Mouse (Mus musculus) lung, postnatal 0 days (tissue): ENCODE results near the gene Ptpn13.

Source experiments
- CTCF ChIP-seq: IDR thresholded peaks from 2 replicates; pipeline ENCODE4 v1.5.1; 2016; ENCODE audit warnings: antibody characterized with exemption, mild to moderate bottlenecking
- EP300 ChIP-seq: IDR thresholded peaks from 2 replicates; pipeline ENCODE4 v1.6.1; 2016; ENCODE audit warnings: antibody characterized with exemption, mild to moderate bottlenecking, control low read depth

- no peak for TF ChIP-seq CTCF
- TF ChIP-seq EP300: no peak
These were observed 16.7 kb downstream of the Ptpn13 start for GRCm38 (mm10) chr5:103441706-103442105.
